Mouse (Mus musculus): ENCODE measurements at regions not wholly inside any gene's neighbourhood (a gene's known extent, or its start where the extent isn't known, plus 50 kb on each side); places are given as distances from the start of the nearest gene placed in this dataset.

DNA sequence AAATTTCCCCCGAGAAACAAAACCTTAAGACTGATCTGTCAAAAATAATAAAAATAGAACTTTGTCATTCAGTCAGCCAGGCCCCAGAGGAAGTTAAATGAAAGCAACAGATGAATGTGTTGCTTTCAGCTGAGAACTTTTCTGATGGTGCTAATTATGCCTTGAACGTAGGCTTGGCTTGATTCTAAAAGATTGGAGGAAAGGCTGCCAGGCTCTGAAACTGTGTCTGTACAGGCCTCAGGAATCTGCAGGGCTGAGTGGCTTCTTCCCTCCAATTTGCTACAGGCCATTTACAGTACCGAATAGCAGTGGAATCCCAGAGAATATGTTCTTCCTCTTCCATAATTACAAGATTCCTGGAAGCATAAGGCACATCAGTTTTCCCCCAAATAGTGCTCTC lies 1103.2 kb upstream of the Crim1 start:
- Histone ChIP-seq H3K36me3 (replicated peaks; ENCODE audit: control insufficient read depth, insufficient read depth) (no peaks in the 10 kb centered on the region), H3K4me3 (replicated peaks; ENCODE audit: low read length) (no peak overlapping the region), H3K4me1 (replicated peaks; ENCODE audit: control insufficient read depth, insufficient read depth, low read length) (no peaks in the 10 kb centered on the region), H3K27me3 (ENCODE audit: control insufficient read depth, insufficient read depth, low read length) (no peaks in the 10 kb centered on the region), H3K27ac (no peak overlapping the region), H3K9ac (no peak overlapping the region), H3K4me2 (replicated peaks) (no peak overlapping the region), H3K9me3 (ENCODE audit: control insufficient read depth, low read length) (no peaks in the 10 kb centered on the region)
- no peak for ATAC-seq (ENCODE audit: low FRiP score)
- no peak for DNase-seq (ENCODE audit: low spot score)
- 66% methylated on average over 3 of the region's 3 CpGs for WGBS

DNA sequence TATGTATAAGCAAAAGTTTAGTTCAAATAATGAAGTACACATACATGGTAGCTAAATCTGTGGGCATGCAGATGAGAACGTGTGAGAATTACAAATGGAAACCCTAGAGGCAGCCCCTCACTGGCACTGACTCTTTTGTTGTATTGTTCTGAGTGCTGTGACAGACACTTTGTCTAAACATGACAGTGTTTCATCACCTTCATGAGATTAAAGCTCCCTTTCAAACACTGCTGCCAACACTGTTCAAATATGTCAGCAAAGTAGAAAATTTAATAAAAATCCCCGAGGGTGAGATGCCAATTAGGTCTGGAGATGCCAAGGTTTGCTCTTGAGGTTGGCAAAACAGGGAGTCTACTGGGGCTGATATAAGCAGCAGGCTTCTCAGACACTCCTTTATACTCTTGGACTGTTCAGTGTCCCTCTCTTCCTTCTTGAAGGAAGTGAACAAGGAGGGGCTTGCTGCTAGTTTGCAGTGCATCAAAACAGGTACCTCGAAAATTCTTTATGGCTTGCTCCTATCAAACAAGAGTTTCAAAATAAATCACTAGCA lies 1100.9 kb upstream of the Crim1 start:
- Histone ChIP-seq H3K4me2 (replicated peaks) (no peak overlapping the region), H3K27me3 (ENCODE audit: control insufficient read depth, insufficient read depth, low read length) (no peaks in the 10 kb centered on the region), H3K27ac (no peak overlapping the region), H3K36me3 (replicated peaks; ENCODE audit: control insufficient read depth, insufficient read depth) (no peaks in the 10 kb centered on the region), H3K4me3 (replicated peaks; ENCODE audit: low read length) (no peak overlapping the region), H3K9me3 (ENCODE audit: control insufficient read depth, low read length) (no peaks in the 10 kb centered on the region), H3K9ac (no peak overlapping the region), H3K4me1 (replicated peaks; ENCODE audit: control insufficient read depth, insufficient read depth, low read length) (no peaks in the 10 kb centered on the region)
- DNase-seq (ENCODE audit: low spot score) (no peak), ATAC-seq (ENCODE audit: low FRiP score) (no peak)
- 41% methylated on average over 3 of the region's 3 CpGs for WGBS

GRCm38 (mm10) chr17:77115931-77116330 lies 1084.1 kb upstream of the Crim1 start:
- H3K4me1 ChIP-seq (replicated peaks; ENCODE audit: control insufficient read depth, insufficient read depth, low read length): no peaks in the 10 kb centered on the region
- DNase-seq (ENCODE audit: low spot score) (no peak), ATAC-seq (ENCODE audit: low FRiP score) (no peak)
- 51% methylated on average over 2 of the region's 2 CpGs for WGBS
- no peaks in the 10 kb centered on the region for H3K27me3 ChIP-seq (ENCODE audit: control insufficient read depth, insufficient read depth, low read length)
- no peaks in the 10 kb centered on the region for H3K9me3 ChIP-seq (ENCODE audit: control insufficient read depth, low read length)
- no peaks in the 10 kb centered on the region for H3K36me3 ChIP-seq (replicated peaks; ENCODE audit: control insufficient read depth, insufficient read depth)
- no peak overlapping the region for H3K27ac ChIP-seq
- H3K4me3 ChIP-seq (replicated peaks; ENCODE audit: low read length): no peak overlapping the region
- H3K4me2 ChIP-seq (replicated peaks): no peak overlapping the region
- H3K9ac ChIP-seq: no peak overlapping the region

DNA sequence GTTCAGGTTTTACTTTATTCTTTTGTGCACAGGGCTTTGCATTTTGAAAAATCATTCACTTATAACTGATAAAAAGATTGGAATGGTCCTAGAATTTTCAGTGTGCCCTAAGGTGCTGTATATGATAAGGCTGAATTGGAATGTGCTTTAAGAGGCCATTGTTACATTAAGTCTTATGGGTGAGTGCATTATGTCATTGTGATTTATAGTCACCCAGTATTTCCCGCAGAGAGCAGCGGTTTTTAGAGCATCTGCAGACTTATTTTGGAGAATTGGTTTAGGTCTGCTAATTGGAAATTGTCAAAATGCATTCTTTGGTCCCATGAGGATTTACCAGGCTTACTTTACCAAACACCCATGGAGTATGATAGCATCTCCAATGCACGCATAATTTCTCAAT lies 1083.1 kb upstream of the Crim1 start:
- no peaks in the 10 kb centered on the region for H3K36me3 ChIP-seq (replicated peaks; ENCODE audit: control insufficient read depth, insufficient read depth)
- ATAC-seq (ENCODE audit: low FRiP score) (no peak), DNase-seq (ENCODE audit: low spot score) (peak; percentile 27)
- no peak overlapping the region for H3K27ac ChIP-seq
- H3K4me1 ChIP-seq (replicated peaks; ENCODE audit: control insufficient read depth, insufficient read depth, low read length): no peaks in the 10 kb centered on the region
- no peaks in the 10 kb centered on the region for H3K27me3 ChIP-seq (ENCODE audit: control insufficient read depth, insufficient read depth, low read length)
- no peak overlapping the region for H3K4me3 ChIP-seq (replicated peaks; ENCODE audit: low read length)
- 74% methylated on average over 3 of the region's 3 CpGs for WGBS
- no peaks in the 10 kb centered on the region for H3K9me3 ChIP-seq (ENCODE audit: control insufficient read depth, low read length)
- no peak overlapping the region for H3K4me2 ChIP-seq (replicated peaks)
- no peak overlapping the region for H3K9ac ChIP-seq

DNA sequence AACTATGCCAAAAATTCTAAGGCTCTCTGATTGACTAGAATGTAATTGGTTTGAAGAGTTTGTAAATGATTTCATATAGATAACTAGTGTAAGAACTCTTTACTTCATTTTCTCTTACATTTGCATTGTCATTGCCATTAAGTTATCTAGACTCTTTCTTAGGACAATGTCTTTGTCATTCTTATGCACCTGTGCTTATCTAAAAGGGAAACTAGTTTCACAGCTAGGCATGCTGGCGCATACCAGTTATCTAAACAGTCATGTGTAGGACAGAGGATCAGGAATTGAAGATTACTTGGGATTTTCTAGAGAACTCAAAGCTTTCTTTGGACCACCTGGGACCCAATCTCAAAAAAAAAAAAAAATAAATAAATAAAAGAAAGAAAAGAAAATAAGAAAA lies 1081.6 kb upstream of the Crim1 start:
- ATAC-seq (ENCODE audit: low FRiP score) (no peak), DNase-seq (ENCODE audit: low spot score) (no peak)
- WGBS: 89% methylated on average over 1 of the region's 1 CpGs
- Histone ChIP-seq H3K27ac (no peak overlapping the region), H3K4me1 (replicated peaks; ENCODE audit: control insufficient read depth, insufficient read depth, low read length) (no peaks in the 10 kb centered on the region), H3K36me3 (replicated peaks; ENCODE audit: control insufficient read depth, insufficient read depth) (no peaks in the 10 kb centered on the region), H3K9ac (no peak overlapping the region), H3K4me3 (replicated peaks; ENCODE audit: low read length) (no peak overlapping the region), H3K9me3 (ENCODE audit: control insufficient read depth, low read length) (no peaks in the 10 kb centered on the region), H3K27me3 (ENCODE audit: control insufficient read depth, insufficient read depth, low read length) (no peaks in the 10 kb centered on the region), H3K4me2 (replicated peaks) (no peak overlapping the region)

DNA sequence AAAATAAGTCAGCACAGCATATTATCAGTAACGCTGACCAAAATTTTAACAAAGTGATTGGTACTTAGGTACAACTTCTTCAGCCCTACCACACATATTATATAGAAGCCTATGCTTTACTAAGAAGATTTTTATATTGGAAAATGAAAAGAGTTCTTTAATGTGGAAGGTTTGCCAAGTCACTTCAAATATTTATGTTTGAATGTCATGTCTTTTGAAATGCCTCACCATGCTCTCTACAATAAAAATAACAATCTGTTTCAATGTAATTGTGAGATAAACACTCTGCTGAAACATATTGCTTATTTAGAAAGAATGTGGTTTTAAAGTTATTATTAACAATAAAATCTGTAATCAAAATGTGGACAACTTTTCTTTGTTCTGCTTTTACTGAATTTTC lies 1073.0 kb upstream of the Crim1 start:
- Histone ChIP-seq H3K4me2 (replicated peaks) (no peak overlapping the region), H3K36me3 (replicated peaks; ENCODE audit: control insufficient read depth, insufficient read depth) (no peaks in the 10 kb centered on the region), H3K9ac (no peak overlapping the region), H3K4me1 (replicated peaks; ENCODE audit: control insufficient read depth, insufficient read depth, low read length) (no peaks in the 10 kb centered on the region), H3K27ac (no peak overlapping the region), H3K4me3 (replicated peaks; ENCODE audit: low read length) (no peak overlapping the region), H3K27me3 (ENCODE audit: control insufficient read depth, insufficient read depth, low read length) (no peaks in the 10 kb centered on the region), H3K9me3 (ENCODE audit: control insufficient read depth, low read length) (no peaks in the 10 kb centered on the region)
- no peak for ATAC-seq (ENCODE audit: low FRiP score)
- WGBS: 98% methylated on average over 1 of the region's 1 CpGs
- DNase-seq (ENCODE audit: low spot score): no peak
